Mouse (Mus musculus) heart, adult 2 months (tissue): Measurements from ENCODE around the gene Ugt2a2.

Experiments used
- CTCF ChIP-seq: fragments of 200-600 bp; IDR thresholded peaks from 2 replicates; pipeline ENCODE4 v1.8.1; 2022; ENCODE audit warnings: antibody characterized with exemption, mild to moderate bottlenecking, moderate library complexity
- EP300 ChIP-seq: fragments of 200-500 bp; IDR thresholded peaks from 2 replicates; pipeline ENCODE4 v1.6.1; 2011; ENCODE audit warnings: low read depth, low read length, control low read depth; ENCODE audit not compliant: insufficient read depth
- POLR2A ChIP-seq: fragments of 200-500 bp; IDR thresholded peaks from 2 replicates; pipeline ENCODE4 v1.6.1; 2011; ENCODE audit warnings: mild to moderate bottlenecking, low read depth, low read length, control low read depth; ENCODE audit not compliant: insufficient read depth

- TF ChIP-seq CTCF = no peak
- no peak for TF ChIP-seq POLR2A
- TF ChIP-seq EP300 = no peak
Observed at GRCm38 (mm10) chr5:87425676-87426075, 56.4 kb downstream of the Ugt2a2 start.
